Mouse (Mus musculus): Measurements from ENCODE around the gene Gm10570. TPM values are rescaled to one million over a fixed set of nuclear protein-coding genes. Genes with fewer than 3 reads are reported as not detected.

The Gm10570 gene
- total and polyA plus RNA-seq, 3 experiments: not detected

- H3K27me3 ChIP-seq (ENCODE audit: control insufficient read depth in 1 of 2, insufficient read depth in 2 of 2, low read length in 2 of 2): peaks cover 0 to 3% of the 10 kb centered on the region in 2 experiments; a peak in 2 of 4 replicates
- H3K4me1 ChIP-seq (ENCODE audit: control insufficient read depth in 1 of 2, insufficient read depth in 2 of 2, low read length in 2 of 2): no peaks in the 10 kb centered on the region
- no peak overlapping the region for H3K27ac ChIP-seq (ENCODE audit: control insufficient read depth, low read depth, low read length)
- DNase-seq (ENCODE audit: low read depth, low spot score): no peak
- H3K79me2 ChIP-seq (ENCODE audit: control insufficient read depth, insufficient read depth, low read length, poor library complexity): no peaks in the 10 kb centered on the region
- TF ChIP-seq ZC3H11A (IDR thresholded peaks at IDR 0.05; ENCODE audit: low read depth, low read length) (no peak), TAL1 (IDR thresholded peaks at IDR 0.05; ENCODE audit: low read length) (no peak), MAZ (IDR thresholded peaks at IDR 0.05; ENCODE audit: low read depth, low read length) (no peak)
- H3K36me3 ChIP-seq (ENCODE audit: control insufficient read depth in 1 of 2, insufficient read depth in 2 of 2, low read length in 2 of 2): no peaks in the 10 kb centered on the region
- H3K4me3 ChIP-seq (ENCODE audit: control insufficient read depth in 1 of 2, insufficient read depth in 1 of 2, low read depth in 2 of 2, low read length in 2 of 2): no peak overlapping the region
- H3K9ac ChIP-seq (ENCODE audit: control insufficient read depth, low read depth, low read length, poor library complexity, severe bottlenecking): no peak overlapping the region
- no peaks in the 10 kb centered on the region for H3K9me3 ChIP-seq (replicated peaks; ENCODE audit: insufficient read depth, low read length)
Observed at GRCm38 (mm10) chr4:130276573-130277176, 31.8 kb downstream of the Gm10570 start.

- Histone ChIP-seq H3K9ac (ENCODE audit: control insufficient read depth, low read depth, low read length, poor library complexity, severe bottlenecking) (no peak overlapping the region), H3K36me3 (ENCODE audit: control insufficient read depth in 1 of 2, insufficient read depth in 2 of 2, low read length in 2 of 2) (no peaks in the 10 kb centered on the region), H3K27me3 (ENCODE audit: control insufficient read depth in 1 of 2, insufficient read depth in 2 of 2, low read length in 2 of 2) (peaks cover 0 to 3% of the 10 kb centered on the region in 2 experiments; a peak in 2 of 4 replicates), H3K79me2 (ENCODE audit: control insufficient read depth, insufficient read depth, low read length, poor library complexity) (no peaks in the 10 kb centered on the region), H3K4me1 (ENCODE audit: control insufficient read depth in 1 of 2, insufficient read depth in 2 of 2, low read length in 2 of 2) (no peaks in the 10 kb centered on the region), H3K27ac (ENCODE audit: control insufficient read depth, low read depth, low read length) (no peak overlapping the region), H3K4me3 (ENCODE audit: control insufficient read depth in 1 of 2, insufficient read depth in 1 of 2, low read depth in 2 of 2, low read length in 2 of 2) (no peak overlapping the region), H3K9me3 (replicated peaks; ENCODE audit: insufficient read depth, low read length) (no peaks in the 10 kb centered on the region)
- TF ChIP-seq TCF12 (IDR thresholded peaks at IDR 0.05; ENCODE audit: low read depth, low read length) (no peak), CTCF (IDR thresholded peaks at IDR 0.05 in 2 of 3, conservative IDR thresholded peaks at IDR 0.05 in 1 of 3; ENCODE audit: control insufficient read depth in 1 of 3, insufficient read depth in 1 of 3, low read depth in 2 of 3, low read length in 3 of 3, poor library complexity in 1 of 3, severe bottlenecking in 1 of 3) (no peak), BHLHE40 (IDR thresholded peaks at IDR 0.05; ENCODE audit: borderline replicate concordance, low read depth, low read length) (no peak)
- no peak for DNase-seq (ENCODE audit: low read depth, low spot score)
Observed at GRCm38 (mm10) chr4:130275823-130276105, 32.7 kb downstream of the Gm10570 start.

- Histone ChIP-seq H3K4me1 (ENCODE audit: control insufficient read depth in 1 of 2, insufficient read depth in 2 of 2, low read length in 2 of 2) (no peaks in the 10 kb centered on the region), H3K27me3 (ENCODE audit: control insufficient read depth in 1 of 2, insufficient read depth in 2 of 2, low read length in 2 of 2) (peaks cover 0 to 3% of the 10 kb centered on the region in 2 experiments; a peak in 2 of 4 replicates), H3K9me3 (replicated peaks; ENCODE audit: insufficient read depth, low read length) (no peaks in the 10 kb centered on the region), H3K4me3 (ENCODE audit: control insufficient read depth in 1 of 2, insufficient read depth in 1 of 2, low read depth in 2 of 2, low read length in 2 of 2) (no peak overlapping the region), H3K9ac (ENCODE audit: control insufficient read depth, low read depth, low read length, poor library complexity, severe bottlenecking) (no peak overlapping the region), H3K36me3 (ENCODE audit: control insufficient read depth in 1 of 2, insufficient read depth in 2 of 2, low read length in 2 of 2) (no peaks in the 10 kb centered on the region), H3K27ac (ENCODE audit: control insufficient read depth, low read depth, low read length) (no peak overlapping the region), H3K79me2 (ENCODE audit: control insufficient read depth, insufficient read depth, low read length, poor library complexity) (no peaks in the 10 kb centered on the region)
- TF ChIP-seq ETS1 (IDR thresholded peaks at IDR 0.05; ENCODE audit: low read depth, low read length) (no peak), JUND (IDR thresholded peaks at IDR 0.05; ENCODE audit: low read depth, low read length) (no peak), CHD2 (IDR thresholded peaks at IDR 0.05; ENCODE audit: low read length) (no peak), ZC3H11A (IDR thresholded peaks at IDR 0.05; ENCODE audit: low read depth, low read length) (no peak), USF1 (IDR thresholded peaks at IDR 0.05; ENCODE audit: low read depth, low read length) (no peak), GABPA (IDR thresholded peaks at IDR 0.05; ENCODE audit: low read depth, low read length) (no peak), MYB (IDR thresholded peaks at IDR 0.05; ENCODE audit: low read depth, low read length) (no peak), TBP (IDR thresholded peaks at IDR 0.05; ENCODE audit: low read depth, low read length) (no peak), ZKSCAN1 (IDR thresholded peaks at IDR 0.05; ENCODE audit: low read depth, low read length) (no peak), UBTF (IDR thresholded peaks at IDR 0.05; ENCODE audit: borderline replicate concordance, insufficient read depth, low read depth, low read length) (no peak), MAZ (IDR thresholded peaks at IDR 0.05; ENCODE audit: low read depth, low read length) (no peak), MAFK (IDR thresholded peaks at IDR 0.05; ENCODE audit: borderline replicate concordance, low read depth, low read length) (no peak), BHLHE40 (IDR thresholded peaks at IDR 0.05; ENCODE audit: borderline replicate concordance, low read depth, low read length) (no peak), MEF2A (IDR thresholded peaks at IDR 0.05; ENCODE audit: extremely low read depth, insufficient replicate concordance, low read depth, low read length, poor library complexity, severe bottlenecking) (no peak), RAD21 (IDR thresholded peaks at IDR 0.05; ENCODE audit: low read depth, low read length) (no peak), SMC3 (IDR thresholded peaks at IDR 0.05; ENCODE audit: low read depth, low read length) (no peak), E2F4 (IDR thresholded peaks at IDR 0.05; ENCODE audit: borderline replicate concordance, low read depth, low read length) (no peak), ZNF384 (IDR thresholded peaks at IDR 0.05; ENCODE audit: low read depth, low read length) (no peak)
- no peak for DNase-seq (ENCODE audit: low read depth, low spot score)
Observed at GRCm38 (mm10) chr4:130275016-130275822, 33.3 kb downstream of the Gm10570 start.

Data from MEL (cell line).